Mouse (Mus musculus) stomach, postnatal 0 days (tissue): Measurements from ENCODE around the gene 6330409D20Rik.

Experiments
- CTCF ChIP-seq: IDR thresholded peaks from 2 replicates; pipeline ENCODE4 v1.5.1; 2016; ENCODE audit warnings: antibody characterized with exemption, low read depth, mild to moderate bottlenecking, moderate library complexity
- EP300 ChIP-seq: optimal IDR thresholded peaks from 2 replicates; pipeline ENCODE3; 2016; ENCODE audit warnings: antibody characterized with exemption

DNA sequence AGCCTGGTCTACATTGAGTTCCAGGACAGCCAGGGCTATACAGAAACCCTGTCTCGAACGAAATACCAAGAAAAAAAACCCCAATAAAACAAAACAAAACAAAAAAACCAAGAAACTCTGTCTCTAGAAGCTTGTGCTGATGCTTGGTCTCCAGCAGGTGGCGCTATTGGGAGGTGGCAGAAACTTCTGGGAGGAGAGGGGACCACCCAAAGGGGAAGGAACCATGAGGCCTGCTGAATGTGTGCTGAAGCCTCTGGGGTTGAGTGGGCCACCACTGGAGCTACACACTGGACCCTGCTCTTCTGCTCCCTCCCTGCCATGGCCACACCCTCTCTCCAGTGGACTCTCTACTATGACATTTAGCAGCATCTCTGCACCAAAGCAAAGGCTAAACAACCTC lies 32.2 kb downstream of the 6330409D20Rik start:
- TF ChIP-seq CTCF, result peak; percentile 89
- no peak for TF ChIP-seq EP300
